Mouse (Mus musculus) cerebellum, adult (tissue): ENCODE measurements around the gene Tmem182.

Experiments used
- ATAC-seq: cut with Nextera tagmentation; 2 replicates; pipeline ENCODE4 v1.9.2; 2017; ENCODE audit warnings: mild to moderate bottlenecking, moderate library complexity, mixed read lengths; ENCODE audit not compliant: insufficient number of reproducible peaks, low FRiP score, low TSS enrichment

Tmem182 gene

DNA sequence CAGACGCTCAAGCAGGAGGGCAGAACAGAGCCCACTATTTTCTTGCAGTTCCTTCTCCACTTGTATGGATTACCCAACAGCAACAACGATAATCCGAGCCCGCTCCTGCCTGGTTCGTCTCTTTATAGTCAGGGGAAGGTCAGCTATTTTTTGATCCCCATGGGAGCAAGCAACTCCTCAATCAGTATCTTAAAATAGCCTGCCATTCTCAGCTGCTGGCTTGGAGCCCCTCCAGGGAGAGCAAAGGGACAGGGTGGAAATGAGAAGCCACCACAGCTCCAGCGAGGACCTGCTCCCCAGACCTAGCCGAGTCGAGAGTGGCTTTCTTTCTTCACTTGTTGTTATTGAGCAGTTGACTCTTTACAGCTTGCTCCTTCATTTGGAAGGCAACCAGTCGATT is at the start of gene Tmem182:
Tmem182 (plus strand) TSS at position 251 of the 400 bp plus-strand sequence.
- no peak for ATAC-seq

DNA sequence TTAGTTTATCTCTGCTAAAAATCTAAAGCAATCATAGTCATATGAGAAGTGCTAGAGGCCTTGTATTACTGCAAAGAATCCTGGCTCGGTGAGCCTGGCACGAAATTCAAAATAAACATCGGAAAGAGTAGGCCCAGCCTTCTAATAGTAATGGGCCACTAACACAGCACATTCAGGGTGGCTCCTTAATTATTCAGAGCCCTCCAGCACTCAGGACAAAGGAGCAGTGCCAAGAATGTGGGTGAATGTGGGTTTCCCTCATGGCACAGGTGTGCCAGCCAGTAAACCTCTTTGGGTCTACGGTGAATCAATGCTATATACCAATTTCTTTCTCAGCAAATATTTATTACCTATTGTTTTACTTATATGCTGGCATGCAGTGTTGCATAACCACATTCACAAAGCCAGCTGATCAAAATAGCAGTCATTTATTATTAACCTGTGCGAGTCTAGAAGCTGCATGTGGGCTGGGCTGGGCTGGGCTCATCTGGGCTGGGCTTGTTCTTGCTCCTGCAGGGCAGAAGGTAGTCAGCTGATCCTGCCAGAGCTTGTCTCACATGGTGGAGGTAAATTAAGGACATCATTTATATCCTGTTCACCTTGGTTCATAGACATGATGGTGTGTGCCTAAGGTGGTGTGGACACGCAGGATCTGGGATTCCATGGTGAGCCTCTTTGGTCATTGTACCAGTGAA is 45.5 kb upstream of the Tmem182 start:
- ATAC-seq, result no peak

DNA sequence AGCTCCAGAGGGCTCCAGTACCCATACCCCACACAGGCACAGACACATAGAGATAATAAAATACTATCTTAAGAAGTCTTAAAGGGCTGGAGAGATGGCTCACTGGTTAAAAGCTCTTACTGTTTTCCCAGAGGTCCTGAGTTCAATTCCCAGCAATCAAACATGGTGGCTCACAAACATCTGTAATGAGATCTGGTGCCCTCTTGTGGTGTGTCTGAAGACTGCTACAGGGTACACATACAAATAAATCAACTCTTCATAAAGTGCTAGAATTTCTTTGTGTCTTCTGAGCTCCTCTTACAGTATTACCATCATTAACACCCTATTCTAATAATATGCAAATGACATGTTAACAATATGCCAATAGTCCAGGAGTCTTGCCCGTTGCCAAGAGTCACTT is 41.4 kb upstream of the Tmem182 start:
- no peak for ATAC-seq

GRCm38 (mm10) chr1:40764701-40765275 is 40.6 kb upstream of the Tmem182 start:
- no peak for ATAC-seq

- no peak for ATAC-seq
Observed at GRCm38 (mm10) chr1:40765521-40765920, 39.9 kb upstream of the Tmem182 start.

DNA sequence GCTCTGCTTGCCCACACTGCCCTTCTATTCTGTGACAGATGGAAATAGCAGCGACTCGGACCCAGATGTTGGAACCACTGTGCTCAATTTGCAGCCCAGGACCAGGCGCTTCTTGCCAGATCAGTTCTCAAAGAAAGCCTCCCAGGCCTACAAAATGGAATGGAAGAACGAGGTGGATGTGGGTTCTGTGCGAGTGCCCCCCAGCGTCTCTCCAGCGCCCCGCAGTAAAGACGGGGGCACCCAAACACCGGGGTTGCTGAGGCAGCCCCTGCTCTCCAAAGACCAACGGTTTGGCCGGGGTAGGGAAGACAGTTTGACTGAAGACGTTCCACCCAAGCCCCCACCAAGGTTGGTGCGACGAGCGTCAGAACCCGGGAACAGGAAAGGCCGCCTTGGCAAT is 37.8 kb upstream of the Tmem182 start:
- ATAC-seq, result no peak

- ATAC-seq, result peak; percentile 32; the same call in 1 of the 2 replicates
Observed at GRCm38 (mm10) chr1:40768606-40769005, 36.8 kb upstream of the Tmem182 start.

DNA sequence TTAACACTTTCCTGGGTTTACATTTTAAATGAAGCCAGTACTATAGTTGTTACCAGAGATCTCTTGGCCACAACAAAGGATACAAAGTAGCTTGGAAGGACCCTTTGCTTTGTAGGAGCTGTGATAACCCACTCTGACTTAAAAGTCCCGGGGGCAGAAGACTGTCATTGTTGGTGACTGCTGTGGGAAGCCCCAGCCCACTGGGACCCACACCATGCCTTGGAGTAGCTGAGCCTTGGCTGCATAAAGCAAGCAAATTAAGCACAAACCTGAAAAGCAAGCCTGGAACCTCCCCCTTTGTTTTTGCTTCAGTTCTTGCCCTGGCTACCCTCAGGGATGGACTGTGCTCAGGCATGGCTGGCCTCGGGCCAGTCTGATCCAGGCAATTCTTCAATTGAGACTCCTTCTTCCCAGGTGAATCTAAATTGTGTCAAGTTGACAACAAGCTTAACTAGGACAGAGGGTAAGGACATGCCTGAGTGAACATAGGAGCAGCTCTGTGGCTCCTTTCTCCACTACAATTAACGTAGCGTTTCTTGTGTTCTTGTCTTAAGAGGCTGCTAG is 36.0 kb upstream of the Tmem182 start:
- 0 out of 2 replicates have a peak, but pooled peaks have one; percentile 24 for ATAC-seq

DNA sequence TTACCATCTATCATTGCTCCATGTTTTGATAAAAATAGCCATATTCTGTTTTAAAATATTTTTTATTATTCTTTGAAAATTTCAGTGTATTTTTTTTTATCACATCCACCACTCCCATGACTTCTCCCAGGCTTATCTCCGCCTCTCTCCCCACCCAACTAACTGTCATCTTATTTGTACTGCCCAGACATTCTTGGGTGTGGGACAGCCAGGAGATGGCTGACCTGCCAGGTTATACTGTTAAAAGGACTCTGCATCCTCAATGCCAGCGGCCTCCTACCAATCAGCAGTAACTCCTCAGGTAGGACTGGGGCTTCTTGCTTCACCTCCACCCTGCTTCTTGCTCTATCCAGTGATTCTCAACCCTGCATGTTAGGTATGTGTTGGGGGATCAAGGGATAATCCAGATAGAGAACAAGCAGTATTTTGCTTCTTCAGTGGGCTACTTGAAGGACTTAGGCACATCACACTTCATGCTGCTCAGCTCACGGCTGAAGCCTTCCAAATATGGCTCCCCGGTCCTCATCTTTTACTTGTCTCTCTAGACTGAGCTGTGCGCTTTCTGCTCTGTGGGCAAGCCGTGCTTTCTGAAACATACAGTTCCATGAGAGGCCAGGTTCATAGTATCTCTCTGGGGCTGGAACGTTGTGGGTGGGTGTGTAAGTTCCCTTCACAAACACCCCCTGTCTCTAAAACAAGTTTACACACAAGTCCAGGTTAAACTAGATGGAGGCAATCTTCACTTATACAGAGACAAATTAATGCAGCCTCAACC is 34.0 kb upstream of the Tmem182 start:
- ATAC-seq, result no peak

- no peak for ATAC-seq
Observed at GRCm38 (mm10) chr1:40773234-40773633, 32.2 kb upstream of the Tmem182 start.

DNA sequence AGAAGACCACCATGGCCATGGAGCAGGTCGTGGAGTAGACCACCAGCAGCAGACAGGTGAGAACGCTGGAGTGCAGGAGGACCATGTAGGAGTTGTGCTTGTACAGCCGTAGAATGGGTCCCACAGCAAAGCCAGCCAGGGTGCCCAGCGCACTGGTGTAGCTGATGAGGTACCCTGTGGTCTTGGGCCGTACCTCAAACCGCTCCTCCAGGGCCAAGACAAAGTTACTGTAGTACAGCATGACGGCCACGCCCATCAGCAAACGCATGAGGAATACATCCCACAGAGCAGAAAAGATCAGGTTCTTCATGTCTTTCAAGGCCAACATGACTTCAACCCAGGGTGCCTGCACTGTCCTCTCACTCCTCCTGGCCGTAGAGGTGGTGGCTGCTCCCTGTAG is 31.4 kb upstream of the Tmem182 start:
- no peak for ATAC-seq

DNA sequence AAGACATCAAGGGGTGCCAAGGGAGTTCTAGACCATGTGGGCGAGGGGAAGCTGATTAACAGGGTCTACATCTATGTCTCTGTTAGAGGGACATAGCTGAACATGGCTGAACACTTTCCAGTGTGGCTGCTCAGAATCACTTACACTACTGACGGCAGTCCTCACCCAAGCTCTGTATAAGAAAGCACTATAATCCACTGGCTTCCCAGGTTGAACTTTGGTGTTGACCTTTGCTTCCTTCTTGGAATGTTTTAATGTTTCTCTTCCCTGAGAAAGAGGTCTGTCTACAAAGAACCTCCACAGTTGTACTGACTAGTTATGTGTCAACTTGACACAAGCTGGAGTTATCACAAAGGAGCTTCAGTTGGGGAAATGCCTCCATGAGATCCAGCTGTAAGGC is 29.3 kb upstream of the Tmem182 start:
- ATAC-seq, result no peak

DNA sequence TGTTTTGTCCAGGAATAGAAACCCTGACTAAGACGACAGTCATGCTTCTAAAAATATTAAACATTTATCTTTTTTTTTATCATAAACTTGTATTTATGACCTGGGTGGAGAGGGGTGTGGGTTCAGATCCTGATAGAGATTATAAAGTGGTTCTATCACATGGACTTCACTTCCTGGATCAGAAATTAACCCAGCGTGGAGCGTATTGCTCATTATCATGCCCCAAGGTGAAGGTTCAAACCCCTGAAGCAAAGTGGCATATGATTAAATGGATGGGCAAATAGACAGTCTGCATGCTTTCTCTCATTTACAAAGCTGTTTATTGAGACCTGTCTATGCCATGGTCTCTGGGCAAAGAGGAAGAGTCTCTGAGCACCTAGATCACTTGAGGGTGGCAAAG is 28.6 kb upstream of the Tmem182 start:
- no peak for ATAC-seq

- no peak for ATAC-seq
Observed at GRCm38 (mm10) chr1:40783450-40783849, 22.0 kb upstream of the Tmem182 start.

GRCm38 (mm10) chr1:40784306-40784705 is 21.1 kb upstream of the Tmem182 start:
- no peak for ATAC-seq

DNA sequence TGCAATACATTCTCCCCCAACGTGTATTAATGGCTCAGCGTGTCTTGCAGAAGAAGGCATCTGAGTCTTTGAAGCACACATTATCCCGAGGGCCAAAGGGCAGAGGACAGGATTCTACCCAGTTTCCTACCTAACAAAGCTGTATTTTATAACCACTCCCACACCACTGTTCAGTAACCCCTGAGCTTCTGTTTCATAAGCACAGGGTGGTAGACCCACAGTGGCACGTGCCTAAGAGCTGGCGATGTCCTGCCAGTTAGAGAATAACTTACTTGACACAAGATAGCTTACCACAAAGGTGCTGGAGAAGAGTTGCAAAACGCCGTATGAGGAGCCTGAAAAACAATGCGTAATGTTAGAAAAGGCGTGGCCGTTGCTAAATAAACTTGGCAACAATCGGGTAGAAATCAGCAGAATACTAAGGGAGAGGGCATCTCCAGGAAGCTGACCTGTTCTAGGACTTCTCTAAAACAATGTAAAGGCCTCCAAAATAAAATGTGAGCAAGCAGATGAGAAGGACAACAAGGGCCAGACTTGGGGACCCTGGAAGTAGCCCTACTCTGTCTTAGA is 19.4 kb upstream of the Tmem182 start:
- ATAC-seq, result no peak

DNA sequence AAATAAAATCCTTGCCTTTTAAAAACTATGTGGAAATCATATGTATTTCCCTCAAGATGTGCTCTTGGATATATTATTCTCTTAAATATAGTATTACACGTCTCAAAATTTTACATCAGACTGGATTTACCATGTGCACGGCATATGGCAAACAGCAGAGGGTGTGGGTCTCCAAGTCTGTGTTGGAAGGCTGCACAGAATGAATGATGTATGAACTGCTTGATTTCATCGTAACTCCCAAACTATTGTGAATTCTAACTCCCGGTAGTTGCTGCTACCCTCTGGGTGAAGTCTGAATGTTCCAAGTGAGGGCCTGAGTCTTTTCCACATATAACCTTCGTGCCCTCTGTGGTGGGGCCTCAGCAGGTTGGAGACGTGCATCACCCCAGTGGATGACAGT is 16.4 kb upstream of the Tmem182 start:
- ATAC-seq, result no peak

DNA sequence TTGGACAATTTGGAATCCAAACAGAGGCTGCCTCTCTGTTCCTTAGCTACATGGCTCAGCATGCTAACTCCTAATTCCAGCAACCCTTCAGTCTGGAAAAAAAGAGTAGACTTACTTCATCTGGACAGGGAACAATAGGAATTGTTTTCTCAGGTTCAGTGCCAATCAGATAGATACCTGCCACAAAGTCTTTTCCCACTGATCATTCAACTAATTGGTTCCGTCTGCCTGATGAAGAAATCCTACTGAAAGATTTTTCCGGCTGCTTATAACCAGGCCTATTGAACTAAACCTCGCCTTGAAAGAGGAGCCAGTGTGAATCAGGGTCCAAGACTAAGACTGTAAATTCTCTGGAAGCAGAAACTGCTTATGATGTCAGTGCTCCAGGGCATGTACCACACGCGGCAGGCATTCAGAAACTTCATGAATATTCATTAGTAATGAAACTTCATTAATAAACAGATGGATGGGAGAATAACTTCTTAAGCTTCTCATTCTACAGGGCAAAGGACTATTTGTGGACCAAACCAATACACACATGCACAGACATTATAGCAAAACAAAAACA is 15.7 kb upstream of the Tmem182 start:
- ATAC-seq, result no peak

GRCm38 (mm10) chr1:40790324-40791141 is 14.9 kb upstream of the Tmem182 start, which contains the start of gene Mfsd9:
Gene Mfsd9 (minus strand): TSS chr1:40790687.
- ATAC-seq, result peak; percentile 62

- no peak for ATAC-seq
Observed at GRCm38 (mm10) chr1:40795508-40795907, 9.9 kb upstream of the Tmem182 start.
